Mouse (Mus musculus) embryo, embryonic 10 days (tissue): ENCODE data around the gene Fbxo10.
"Not testable (repeated sequence)": the region's sequence is repeated elsewhere in the genome, so short reads cannot be mapped to it uniquely, and the experiment has no call there.

ENCODE experiments used
- DNase-seq: peaks from one replicate; pipeline ENCODE4 v3.0.0-alpha.2; 2015; ENCODE audit warnings: low spot score

Gene Fbxo10

DNA sequence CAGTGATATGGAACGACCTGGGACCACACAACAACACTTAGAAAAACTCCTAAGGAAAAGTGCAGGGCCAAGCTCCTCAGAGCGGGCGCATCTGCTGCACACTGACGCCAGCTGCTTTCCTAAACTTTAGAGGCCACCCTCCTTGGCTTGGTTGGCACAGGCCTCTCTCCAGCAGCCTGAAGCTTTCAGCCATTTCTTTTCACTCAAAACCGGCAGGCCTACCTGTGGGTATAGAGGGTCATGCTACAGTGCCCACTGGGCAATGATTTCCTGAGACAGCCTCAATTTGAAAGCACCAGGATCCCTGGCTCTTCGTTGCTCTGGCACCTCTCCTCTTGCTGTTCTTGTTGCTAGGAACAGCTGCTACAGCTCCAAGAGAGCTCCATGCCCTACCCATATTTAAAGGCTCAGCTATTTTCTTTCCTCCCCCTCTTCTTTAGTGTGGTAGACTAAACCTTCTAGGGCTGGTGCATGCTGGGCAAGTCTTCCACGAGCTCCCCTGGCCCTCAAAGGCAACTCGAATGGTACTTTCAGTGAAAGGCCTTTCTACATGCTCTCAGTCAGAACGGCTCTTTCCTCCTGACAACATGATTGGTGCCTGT, 37.0 kb downstream of the Fbxo10 start:
- no peak for DNase-seq

DNA sequence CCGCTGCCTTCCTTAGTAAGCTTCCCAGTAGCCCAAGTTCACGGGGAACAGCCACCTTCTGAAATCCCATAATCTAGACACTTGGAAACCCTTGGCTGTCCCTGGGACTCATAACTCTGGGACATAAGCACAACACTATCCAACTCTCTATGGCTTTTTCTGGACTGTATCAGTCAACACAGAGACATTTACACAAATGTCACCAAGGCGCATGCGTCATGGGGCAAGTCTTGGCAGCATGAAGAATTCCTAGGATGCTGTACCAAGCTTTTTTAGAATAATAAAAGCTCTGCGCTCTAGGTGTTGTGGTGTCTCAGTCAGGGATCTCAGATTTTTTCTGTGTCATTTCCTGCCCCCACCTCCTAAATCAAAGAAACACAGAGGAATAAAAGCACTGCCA, 37.7 kb downstream of the Fbxo10 start:
- no peak for DNase-seq

- DNase-seq: no peak
Measured at GRCm38 (mm10) chr4:45040795-45041194, 43.6 kb downstream of the Fbxo10 start.

GRCm38 (mm10) chr4:45039546-45039945, 44.9 kb downstream of the Fbxo10 start:
- DNase-seq: not testable (repeated sequence)

DNA sequence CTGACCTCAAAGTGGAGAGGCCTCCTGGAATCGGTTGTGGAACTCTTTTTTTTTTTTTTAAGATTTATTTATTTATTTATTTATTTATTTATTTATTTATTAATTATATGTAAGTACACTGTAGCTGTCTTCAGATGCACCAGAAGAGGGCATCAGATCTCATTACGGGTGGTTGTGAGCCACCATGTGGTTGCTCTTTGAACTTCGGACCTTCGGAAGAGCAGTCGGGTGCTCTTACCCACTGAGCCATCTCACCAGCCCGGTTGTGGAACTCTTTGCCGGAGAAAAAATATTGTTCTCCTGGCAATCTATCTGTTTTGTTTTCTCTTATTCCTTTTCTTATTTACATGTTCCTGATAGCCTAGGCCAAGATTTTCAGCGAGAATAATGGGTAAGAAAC, 45.5 kb downstream of the Fbxo10 start:
- not testable (repeated sequence) for DNase-seq

DNA sequence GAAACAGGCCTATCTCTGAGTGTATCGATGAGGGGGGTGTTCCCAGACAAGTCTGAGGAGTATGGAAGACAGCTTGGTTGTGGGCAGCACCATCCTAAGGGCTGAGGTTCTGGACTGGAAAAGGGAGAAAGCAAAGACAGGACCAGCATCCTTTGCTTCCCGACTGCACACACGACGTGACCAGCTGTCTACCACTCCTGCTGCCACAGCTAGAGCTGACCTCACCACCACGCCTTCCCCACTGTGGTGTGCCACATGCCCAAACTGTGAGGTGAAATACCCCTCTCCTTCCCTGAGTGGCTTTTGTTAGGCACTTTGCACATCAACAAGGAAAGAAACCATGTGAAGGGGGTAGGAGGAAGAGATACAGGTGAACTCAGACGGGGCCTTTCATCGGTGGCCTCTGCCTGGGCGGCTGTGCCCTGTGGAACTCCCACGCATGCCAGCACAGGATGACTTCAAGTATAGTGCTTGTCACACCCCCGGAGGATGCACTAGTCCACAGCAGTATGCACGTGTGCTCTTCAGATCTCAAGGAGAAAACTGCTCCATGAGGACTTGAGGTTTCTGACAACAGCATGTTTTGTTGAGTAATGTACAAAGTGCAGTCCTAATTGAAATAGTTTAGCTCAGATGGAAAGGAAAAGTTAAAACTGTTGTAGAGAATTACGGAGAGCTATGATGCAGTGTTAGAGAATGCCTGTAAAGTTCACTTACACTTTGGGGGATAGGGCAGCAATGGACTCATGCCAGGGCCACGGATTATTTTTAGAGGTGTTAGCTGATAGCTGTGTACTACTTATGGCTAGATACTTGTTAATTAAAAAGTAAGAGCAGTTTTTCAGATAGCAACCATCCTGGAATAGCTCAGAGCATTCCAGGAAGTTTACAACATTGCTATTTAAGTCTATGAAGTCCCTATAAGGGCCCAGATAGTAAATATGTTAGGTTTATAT, 46.7 kb downstream of the Fbxo10 start:
- no peak for DNase-seq

DNA sequence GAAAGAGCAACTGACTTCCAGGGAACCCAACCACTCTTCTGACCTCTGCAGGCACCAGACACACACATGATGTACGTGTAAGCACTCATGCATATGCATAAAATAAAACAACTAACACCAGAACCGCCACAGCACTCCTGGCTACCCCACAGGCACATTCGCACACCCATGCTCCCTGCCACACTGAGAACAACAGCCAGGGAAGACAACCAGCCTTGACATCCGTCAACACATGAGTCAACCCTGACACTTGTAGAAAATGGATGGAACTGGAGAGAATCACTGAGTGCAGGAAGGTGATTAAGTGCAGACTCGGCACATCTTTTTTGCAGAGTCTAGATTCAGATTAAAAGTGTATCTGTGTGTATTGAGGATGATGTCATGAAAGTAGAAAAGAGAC, 47.8 kb downstream of the Fbxo10 start:
- DNase-seq: no peak

GRCm38 (mm10) chr4:45036048-45036447, 48.4 kb downstream of the Fbxo10 start:
- no peak for DNase-seq

GRCm38 (mm10) chr4:45034693-45035628, 49.4 kb downstream of the Fbxo10 start:
- peak; percentile 20 for DNase-seq

DNA sequence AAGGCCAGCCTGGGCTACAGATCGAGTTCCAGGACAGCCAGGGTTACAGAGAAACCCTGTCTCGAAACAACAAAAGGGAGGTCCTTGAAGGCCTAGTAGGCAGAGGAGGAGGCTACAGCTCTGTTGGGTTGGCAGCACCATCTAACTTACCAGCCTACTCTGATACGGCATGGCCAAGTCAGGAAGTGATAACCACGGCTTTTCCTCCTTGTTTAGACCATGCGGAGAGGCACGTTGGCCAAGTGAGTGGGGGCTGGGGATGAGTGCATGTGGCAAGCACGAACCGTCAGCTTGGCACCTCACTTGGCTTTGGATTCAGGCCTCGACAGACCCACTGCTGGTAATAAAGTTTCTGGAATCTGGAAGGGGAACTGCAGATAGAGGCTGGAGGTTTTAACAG, 51.8 kb downstream of the Fbxo10 start:
- DNase-seq: no peak

GRCm38 (mm10) chr4:45026459-45026858, 57.9 kb downstream of the Fbxo10 start:
- no peak for DNase-seq

DNA sequence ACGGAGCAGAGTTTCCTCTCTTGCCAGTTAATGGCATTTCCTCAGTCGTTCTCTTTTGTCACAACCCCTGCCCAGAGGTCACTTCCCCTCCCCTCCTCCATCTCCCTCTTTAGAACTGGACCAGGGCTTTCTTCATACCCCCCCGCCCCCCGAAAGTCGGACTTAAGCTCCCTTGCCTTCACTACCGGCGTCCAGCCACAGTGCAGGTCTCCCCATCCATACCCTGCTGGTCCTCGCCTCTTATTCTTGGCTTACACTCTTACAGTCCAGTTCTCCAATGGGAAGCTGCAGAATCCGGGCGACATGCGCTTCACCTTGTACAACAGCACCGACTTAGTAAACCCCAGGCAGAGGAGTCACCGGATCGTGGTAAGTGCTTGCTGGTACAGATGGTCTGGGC, 65.4 kb downstream of the Fbxo10 start:
- no peak for DNase-seq

DNA sequence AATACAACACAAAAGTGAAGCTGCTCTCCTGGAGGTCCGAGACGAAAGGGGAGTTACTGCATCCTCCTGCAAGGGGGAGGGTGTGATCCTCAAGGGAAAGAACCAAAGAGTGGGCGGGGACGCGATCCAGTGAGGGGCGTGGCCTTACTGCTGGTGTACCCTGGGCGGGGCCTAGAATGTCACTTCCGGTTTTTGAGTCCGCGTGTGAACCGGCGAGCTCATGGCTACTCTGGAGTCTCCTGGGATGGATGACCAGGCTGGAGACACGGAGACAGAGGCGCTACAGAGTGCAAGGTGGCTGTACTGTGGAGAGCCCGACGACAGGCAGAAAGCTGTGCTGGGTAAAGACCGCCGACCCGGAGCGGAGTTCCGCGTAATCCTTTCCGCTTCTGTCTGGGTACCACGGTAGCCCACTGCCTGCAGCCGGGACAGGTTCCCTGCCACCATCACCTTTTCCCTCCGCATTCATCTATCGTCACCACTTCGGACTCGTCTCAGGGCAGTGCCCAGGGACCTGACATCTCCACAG, 65.9 kb downstream of the Fbxo10 start, which contains the start of gene Polr1e:
TSS of gene Polr1e (plus strand) at position 132 of the 529 bp plus-strand sequence.
- DNase-seq: peak; percentile 99

GRCm38 (mm10) chr4:45015615-45016014, 68.8 kb downstream of the Fbxo10 start:
- peak; percentile 50 for DNase-seq

DNA sequence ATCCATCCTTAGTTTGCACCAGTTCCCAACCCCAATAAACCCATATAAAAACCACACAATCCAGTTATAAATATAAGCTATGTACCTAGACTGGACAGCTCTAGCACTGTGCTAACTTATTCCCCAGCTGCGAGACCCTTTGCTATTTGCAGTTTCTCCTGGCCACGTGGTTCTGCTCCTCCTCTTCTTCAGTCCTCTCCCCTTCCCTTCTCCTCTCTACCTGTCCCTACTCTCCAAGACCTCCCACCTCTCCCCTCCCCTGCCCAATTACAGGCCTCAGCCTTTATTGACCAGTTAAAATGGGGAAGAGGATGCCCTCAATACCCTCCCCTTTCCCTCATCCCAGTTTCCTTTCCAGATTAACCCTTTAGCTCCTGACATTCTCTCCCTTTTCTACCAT, 70.9 kb downstream of the Fbxo10 start:
- DNase-seq: no peak

- DNase-seq: no peak
Measured at GRCm38 (mm10) chr4:45013031-45013431, 71.4 kb downstream of the Fbxo10 start.

DNA sequence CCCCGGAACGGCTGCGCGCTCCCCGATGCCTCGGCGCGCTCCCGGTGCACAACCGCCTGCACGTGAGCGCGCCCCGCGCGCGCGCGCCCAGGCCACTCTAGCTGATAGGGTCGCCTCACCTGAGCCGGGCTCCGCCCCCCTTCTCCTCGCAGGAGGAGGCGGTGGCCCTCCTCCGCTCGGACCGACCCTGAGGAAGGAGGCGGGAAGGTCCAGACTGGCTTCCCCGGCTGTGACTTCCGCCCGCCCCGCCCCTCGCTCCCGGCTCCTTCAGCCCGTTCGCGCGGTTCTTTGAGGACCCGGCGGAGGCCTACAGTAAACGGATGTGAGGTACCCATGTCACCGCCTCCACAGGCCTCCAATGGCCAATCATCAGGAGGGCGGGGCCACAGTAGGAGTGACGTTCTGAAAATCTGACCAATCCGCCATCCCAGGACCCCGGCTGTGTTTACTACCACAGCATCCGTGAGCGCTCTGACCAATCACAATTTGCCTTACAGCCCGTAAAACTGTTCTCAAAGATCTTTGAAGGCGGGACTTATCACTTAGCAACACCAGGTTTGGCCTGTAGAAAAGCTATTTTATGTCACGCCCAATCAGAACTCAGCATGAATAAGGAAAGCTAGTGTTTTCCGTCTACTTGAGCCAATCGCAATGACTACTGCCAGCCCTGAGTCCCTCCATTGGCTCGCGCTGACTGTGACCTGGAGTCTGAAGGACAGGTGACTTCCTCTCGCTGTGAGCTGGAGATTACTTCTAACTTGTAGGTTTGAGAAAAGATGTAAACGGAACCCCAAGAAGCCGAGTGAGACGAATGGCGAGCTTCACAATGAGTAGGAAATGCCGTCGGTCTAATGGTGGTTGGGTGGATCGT, 72.1 kb downstream of the Fbxo10 start, which contains the start of gene Zbtb5:
TSS of gene Zbtb5 (minus strand) at position 308 of the 871 bp plus-strand sequence.
- DNase-seq: peak; percentile 100

GRCm38 (mm10) chr4:45011581-45012104, 72.8 kb downstream of the Fbxo10 start:
- peak; percentile 74 for DNase-seq

DNA sequence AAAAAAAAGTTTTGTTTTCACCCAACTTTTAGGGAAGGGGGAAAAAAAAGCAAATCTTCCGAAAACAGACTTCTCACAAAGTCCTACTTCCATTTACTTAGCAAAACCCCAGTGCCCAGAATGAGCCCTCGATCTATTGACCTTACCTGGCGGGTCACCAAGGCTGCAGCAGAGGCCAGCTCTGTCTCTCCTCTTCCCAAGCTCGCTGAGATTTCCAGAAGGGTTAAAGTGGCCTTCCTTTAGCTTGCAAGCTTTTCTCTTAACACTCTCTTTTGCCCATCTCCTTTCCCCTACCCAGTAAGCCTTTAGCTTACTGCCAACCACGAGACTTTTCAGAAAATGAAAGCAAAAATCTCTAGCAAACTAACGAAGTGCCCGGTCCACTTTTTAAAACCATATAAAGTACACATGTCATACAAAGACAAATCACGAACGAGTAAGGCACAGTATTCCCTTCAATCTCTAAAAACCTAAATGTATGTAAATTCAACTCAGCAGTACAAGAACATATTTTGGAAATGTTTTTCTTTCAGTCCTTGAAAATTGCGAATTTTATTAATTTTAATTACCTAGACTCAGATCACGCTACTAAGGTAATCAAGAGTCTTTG, 73.5 kb downstream of the Fbxo10 start:
- DNase-seq: peak; percentile 40

DNA sequence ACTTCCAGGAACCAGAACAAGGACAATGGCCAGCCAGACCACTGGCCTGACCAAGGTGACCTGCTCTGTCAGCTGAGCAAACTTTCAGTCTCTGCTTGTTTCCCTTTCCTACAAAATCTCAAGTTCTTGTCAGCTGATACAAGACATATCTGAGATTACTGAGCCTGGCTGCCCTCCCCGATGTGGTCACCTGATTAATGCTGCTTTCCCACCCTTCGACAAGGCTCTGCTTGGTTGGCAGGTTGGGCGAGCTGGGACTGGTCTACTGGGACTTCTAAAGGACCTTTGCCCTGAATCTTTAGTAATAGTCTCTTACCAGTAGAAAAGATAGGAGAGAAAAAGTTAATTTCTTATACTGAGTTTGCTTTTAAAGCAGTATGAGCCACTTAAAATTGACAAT, 79.0 kb downstream of the Fbxo10 start:
- no peak for DNase-seq
